Mouse (Mus musculus) cerebellum, adult 2 months (tissue): Measurements from ENCODE around the gene Mettl7a1.
"Not testable (repeated sequence)": the region's sequence is repeated elsewhere in the genome, so short reads cannot be mapped to it uniquely, and the experiment has no call there.

ENCODE experiments used
- CTCF ChIP-seq: fragments of 200-500 bp; IDR thresholded peaks from 2 replicates; pipeline ENCODE4 v1.5.1; 2011; ENCODE audit warnings: low read depth, mild to moderate bottlenecking, control low read depth, low read length, moderate library complexity, borderline replicate concordance; ENCODE audit not compliant: insufficient read depth
- POLR2A ChIP-seq: fragments of 200-500 bp; IDR thresholded peaks from 2 replicates; pipeline ENCODE4 v1.6.1; 2011; ENCODE audit warnings: low read length, control low read depth, borderline replicate concordance; ENCODE audit not compliant: insufficient read depth

DNA sequence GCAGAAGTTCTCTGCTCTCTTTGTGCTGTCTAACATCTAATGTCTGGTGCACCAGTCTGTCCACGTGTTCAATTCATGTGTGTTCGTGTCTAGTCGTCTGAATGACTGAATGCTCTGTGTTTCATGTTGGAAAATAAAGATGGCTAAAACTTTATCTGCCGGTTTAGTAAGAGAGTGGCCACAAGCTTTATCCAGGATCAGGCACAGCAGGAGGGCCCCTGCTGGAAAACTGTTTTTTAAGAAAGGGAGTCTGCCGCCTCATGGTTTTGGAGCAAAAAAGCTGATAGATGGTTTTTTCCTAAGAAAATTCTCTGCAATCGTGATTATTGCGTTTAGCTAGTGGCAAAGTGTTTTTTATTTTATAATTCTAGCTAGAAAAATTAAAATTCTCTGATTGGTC is 33.3 kb upstream of the Mettl7a1 start:
- not testable (repeated sequence) for TF ChIP-seq POLR2A, CTCF
